Mouse (Mus musculus): Measurements from ENCODE around the gene Rora.

Rora gene

GRCm38 (mm10) chr9:69249586-69249985 lies 596.0 kb downstream of the Rora start:
- DNase-seq: peak; percentile 19 to 30

GRCm38 (mm10) chr9:69250326-69250725 lies 596.7 kb downstream of the Rora start:
- DNase-seq: no peak

GRCm38 (mm10) chr9:69258506-69258905 lies 604.9 kb downstream of the Rora start:
- DNase-seq: no peak

GRCm38 (mm10) chr9:69259382-69259781 lies 605.8 kb downstream of the Rora start:
- peak; percentile 59 to 74 for DNase-seq

- peak; percentile 33 to 36 for DNase-seq
Observed at GRCm38 (mm10) chr9:69265151-69265550, 611.6 kb downstream of the Rora start.

- DNase-seq: no peak
Observed at GRCm38 (mm10) chr9:69270374-69270773, 616.8 kb downstream of the Rora start.

- no peak for DNase-seq
Observed at GRCm38 (mm10) chr9:69270931-69271330, 617.3 kb downstream of the Rora start.

GRCm38 (mm10) chr9:69272884-69273283 lies 619.3 kb downstream of the Rora start:
- DNase-seq: peak; percentile 46 to 52

- DNase-seq: no peak
Observed at GRCm38 (mm10) chr9:69274766-69275485, 621.3 kb downstream of the Rora start.

GRCm38 (mm10) chr9:69277256-69277655 lies 623.7 kb downstream of the Rora start:
- DNase-seq: no peak

GRCm38 (mm10) chr9:69285011-69285410 lies 631.4 kb downstream of the Rora start:
- DNase-seq: no peak

GRCm38 (mm10) chr9:69288113-69288512 lies 634.5 kb downstream of the Rora start:
- DNase-seq: no peak

- DNase-seq: no peak
Observed at GRCm38 (mm10) chr9:69288586-69288985, 635.0 kb downstream of the Rora start.

- DNase-seq: peak; percentile 84 to 89
Observed at GRCm38 (mm10) chr9:69289056-69290017, 635.8 kb downstream of the Rora start.

GRCm38 (mm10) chr9:69290018-69290880 lies 636.7 kb downstream of the Rora start:
- DNase-seq: peak; percentile 57 to 58

GRCm38 (mm10) chr9:69290881-69291450 lies 637.4 kb downstream of the Rora start:
- peak; percentile 53 to 73 for DNase-seq

GRCm38 (mm10) chr9:69291451-69291850 lies 637.9 kb downstream of the Rora start:
- DNase-seq: no peak

- DNase-seq: no peak
Observed at GRCm38 (mm10) chr9:69292353-69292752, 638.8 kb downstream of the Rora start.

GRCm38 (mm10) chr9:69292776-69293687 lies 639.4 kb downstream of the Rora start:
- DNase-seq: no peak

- DNase-seq: no peak
Observed at GRCm38 (mm10) chr9:69293688-69294074, 640.1 kb downstream of the Rora start.

- no peak for DNase-seq
Observed at GRCm38 (mm10) chr9:69294426-69294825, 640.8 kb downstream of the Rora start.

Data from cerebellum, postnatal 10 days (tissue).